Mouse (Mus musculus) kidney, postnatal 14 days (tissue): ENCODE measurements around the gene C1qbp.

ENCODE experiments used
- DNase-seq: peaks from one replicate; pipeline ENCODE4 v3.0.0; 2022; ENCODE audit warnings: mixed read lengths

Gene C1qbp

GRCm38 (mm10) chr11:70982557-70983228, at the start of gene C1qbp:
Gene C1qbp, minus strand, starts transcription at chr11:70983026.
- peak; percentile 95 for DNase-seq

- no peak for DNase-seq
Measured at GRCm38 (mm10) chr11:71032070-71032469, 49.2 kb upstream of the C1qbp start.

- DNase-seq, result no peak
Measured at GRCm38 (mm10) chr11:71029403-71030118, 46.7 kb upstream of the C1qbp start.

GRCm38 (mm10) chr11:71028280-71028679, 45.5 kb upstream of the C1qbp start:
- no peak for DNase-seq

- peak; percentile 99 for DNase-seq
Measured at GRCm38 (mm10) chr11:71019201-71020068, 36.6 kb upstream of the C1qbp start, which contains the start of the genes Mis12 and Derl2. Gene Mis12, plus strand, starts transcription at chr11:71019611. Gene Derl2, minus strand, starts transcription at chr11:71019841.

GRCm38 (mm10) chr11:71018416-71019200, 35.8 kb upstream of the C1qbp start:
- peak; percentile 8 for DNase-seq

- no peak for DNase-seq
Measured at GRCm38 (mm10) chr11:71017051-71017450, 34.2 kb upstream of the C1qbp start.

- no peak for DNase-seq
Measured at GRCm38 (mm10) chr11:71012743-71013142, 29.9 kb upstream of the C1qbp start.

GRCm38 (mm10) chr11:71008321-71008720, 25.5 kb upstream of the C1qbp start:
- DNase-seq, result no peak

GRCm38 (mm10) chr11:71007831-71008230, 25.0 kb upstream of the C1qbp start:
- no peak for DNase-seq

GRCm38 (mm10) chr11:71007026-71007425, 24.2 kb upstream of the C1qbp start:
- DNase-seq, result no peak

- DNase-seq, result no peak
Measured at GRCm38 (mm10) chr11:71005046-71005445, 22.2 kb upstream of the C1qbp start.

GRCm38 (mm10) chr11:71004316-71004773, 21.5 kb upstream of the C1qbp start, which contains the start of gene Dhx33:
Gene Dhx33, minus strand, starts transcription at chr11:71004437.
- peak; percentile 98 for DNase-seq

- peak; percentile 34 for DNase-seq
Measured at GRCm38 (mm10) chr11:71003611-71004315, 20.9 kb upstream of the C1qbp start.

GRCm38 (mm10) chr11:71001167-71001566, 18.3 kb upstream of the C1qbp start:
- no peak for DNase-seq

GRCm38 (mm10) chr11:70982030-70982429, 796 bp downstream of the C1qbp start:
- DNase-seq, result no peak

- DNase-seq, result no peak
Measured at GRCm38 (mm10) chr11:70980751-70981510, 1.9 kb downstream of the C1qbp start.

- DNase-seq, result no peak
Measured at GRCm38 (mm10) chr11:70980232-70980631, 2.6 kb downstream of the C1qbp start.

- no peak for DNase-seq
Measured at GRCm38 (mm10) chr11:70977293-70977692, 5.5 kb downstream of the C1qbp start.

- no peak for DNase-seq
Measured at GRCm38 (mm10) chr11:70975193-70975592, 7.6 kb downstream of the C1qbp start.

- peak; percentile 10 for DNase-seq
Measured at GRCm38 (mm10) chr11:70973947-70974346, 8.9 kb downstream of the C1qbp start.
